Mouse (Mus musculus) ES-Bruce4 (cell line): ENCODE data around the gene Pex13.

Experiments used
- CTCF ChIP-seq: IDR thresholded peaks from one replicate; pipeline ENCODE4 v1.8.1; 2011; ENCODE audit warnings: low read depth, low read length
- EP300 ChIP-seq: IDR thresholded peaks from 2 replicates; pipeline ENCODE4 v1.6.1; 2011; ENCODE audit warnings: low read depth, low read length; ENCODE audit not compliant: insufficient read depth
- POLR2A ChIP-seq: IDR thresholded peaks from one replicate; pipeline ENCODE4 v1.8.1; 2011; ENCODE audit warnings: low read length; ENCODE audit not compliant: insufficient read depth

DNA sequence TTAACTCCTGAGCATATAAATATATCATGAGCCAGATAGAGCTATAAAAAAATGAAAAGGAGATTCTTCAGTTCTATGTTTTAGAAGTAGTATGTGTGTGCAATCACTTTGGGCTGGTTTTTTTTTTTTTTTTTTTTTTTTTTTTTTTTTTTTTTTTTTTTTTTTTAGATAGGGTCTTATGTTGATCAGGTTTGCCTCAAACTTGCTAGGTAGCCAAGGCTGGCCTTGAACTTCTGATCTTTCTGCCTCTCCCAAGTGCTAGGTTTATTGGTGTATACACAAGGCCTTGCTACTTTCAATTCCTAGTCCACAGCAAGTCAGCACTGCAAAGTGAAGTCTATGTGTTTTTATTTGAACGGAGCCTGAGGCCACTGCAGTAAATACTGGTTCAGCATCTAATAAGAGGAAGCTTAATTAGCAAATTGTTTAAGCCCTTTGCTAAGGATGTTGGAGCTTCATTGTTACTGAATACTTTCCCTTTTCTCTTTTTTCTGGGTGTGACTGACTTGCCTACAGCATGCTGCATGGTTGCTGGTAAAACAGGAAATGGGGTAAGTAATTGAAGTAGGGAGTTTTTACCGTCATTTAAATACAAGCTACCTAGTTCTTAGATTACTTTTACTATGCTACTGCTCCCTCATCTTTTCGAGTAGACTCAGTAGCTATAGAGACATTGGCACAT, 33.8 kb upstream of the Pex13 start:
- TF ChIP-seq CTCF (no peak), POLR2A (no peak), EP300 (no peak)
